Mouse (Mus musculus) heart, postnatal 0 days (tissue): ENCODE measurements around the gene Dlst.

Experiments
- CTCF ChIP-seq: IDR thresholded peaks from 2 replicates; pipeline ENCODE4 v1.5.1; 2016; ENCODE audit warnings: antibody characterized with exemption, control low read depth, low read depth
- EP300 ChIP-seq: IDR thresholded peaks from 2 replicates; pipeline ENCODE4 v1.6.1; 2016; ENCODE audit warnings: antibody characterized with exemption, low read depth

GRCm38 (mm10) chr12:85121806-85122459, 11.3 kb downstream of the Dlst start:
- TF ChIP-seq EP300: no peak
- TF ChIP-seq CTCF: no peak
